Mouse (Mus musculus) urinary bladder, postnatal 4 days (tissue): ENCODE measurements around the gene Osbpl6.

Experiments used
- DNase-seq, 2 experiments: peaks; one replicate each; pipeline ENCODE4 v3.0.0; 2021 to 2022; ENCODE audit warnings: low spot score in 2 of 2

Gene Osbpl6

DNA sequence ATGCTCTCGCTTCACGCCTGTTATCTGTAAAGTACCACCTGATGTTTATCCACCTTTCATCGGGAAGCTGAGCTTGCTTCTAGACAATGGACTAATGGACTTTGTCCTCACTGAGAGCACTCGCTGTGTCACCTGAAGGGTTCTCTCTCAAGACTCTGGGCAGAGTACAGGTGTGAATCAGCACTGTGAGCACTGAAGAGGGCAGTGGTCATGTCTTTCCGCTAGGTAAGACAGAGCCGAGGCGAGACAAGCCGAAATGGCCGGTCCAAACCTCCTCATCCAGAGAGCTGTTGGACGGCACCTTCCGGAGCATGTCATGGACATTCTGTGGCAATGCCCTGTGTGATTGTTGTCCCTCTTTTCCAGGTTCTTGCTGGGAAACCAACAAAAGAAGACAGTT is 92.6 kb downstream of the Osbpl6 start:
- DNase-seq, result no peak

DNA sequence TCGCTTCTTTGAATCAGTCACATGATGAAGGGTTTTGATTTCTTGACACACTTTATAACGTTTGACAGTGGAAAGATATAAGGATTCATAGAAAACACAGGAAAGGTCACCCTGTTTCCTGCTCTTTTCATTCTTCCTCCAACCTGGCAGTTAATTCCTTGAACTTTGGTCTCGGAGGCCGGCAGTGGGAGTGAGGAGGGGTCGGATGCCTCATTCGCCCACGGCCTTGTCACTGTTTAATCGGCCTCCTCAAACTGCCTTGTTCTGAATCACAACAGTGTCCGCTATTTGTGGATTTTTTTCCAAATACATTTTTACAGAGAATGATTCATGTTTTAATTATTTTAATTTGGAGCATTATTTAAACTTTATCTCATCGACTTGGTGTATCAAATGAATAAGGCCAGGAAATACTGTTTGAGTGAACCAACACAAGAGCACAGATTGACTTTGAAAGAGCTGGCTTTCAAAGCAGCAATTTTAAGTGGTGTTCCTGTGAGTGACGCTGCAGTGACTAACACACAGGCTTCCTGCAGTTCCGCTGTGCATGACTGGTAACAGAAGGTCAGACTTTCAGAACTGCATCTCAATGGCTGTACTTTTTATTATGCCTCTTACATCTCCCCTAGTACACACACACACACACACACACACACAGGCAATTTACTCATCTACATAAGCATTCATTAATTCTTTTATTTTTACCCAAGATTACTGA is 98.0 kb downstream of the Osbpl6 start:
- DNase-seq, result no peak

DNA sequence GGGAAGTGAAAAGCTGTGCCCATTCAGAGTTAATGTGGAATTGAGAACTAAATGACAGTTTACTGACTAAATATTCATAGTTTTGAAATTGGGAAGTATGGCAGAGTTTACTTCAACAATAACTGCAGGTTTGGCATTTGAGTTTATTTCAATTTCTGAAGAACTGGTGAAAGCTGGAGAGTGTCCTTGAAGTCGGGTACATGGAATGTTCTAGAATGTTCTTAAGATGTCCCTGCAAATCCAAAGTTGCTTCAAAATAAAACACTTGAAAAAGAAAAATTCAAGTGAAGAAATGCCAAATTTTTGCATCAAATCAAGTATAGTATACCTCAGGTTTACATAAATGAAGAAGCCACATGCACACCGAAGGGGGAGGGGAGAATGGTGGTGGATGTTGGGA is 98.7 kb downstream of the Osbpl6 start:
- no peak for DNase-seq

DNA sequence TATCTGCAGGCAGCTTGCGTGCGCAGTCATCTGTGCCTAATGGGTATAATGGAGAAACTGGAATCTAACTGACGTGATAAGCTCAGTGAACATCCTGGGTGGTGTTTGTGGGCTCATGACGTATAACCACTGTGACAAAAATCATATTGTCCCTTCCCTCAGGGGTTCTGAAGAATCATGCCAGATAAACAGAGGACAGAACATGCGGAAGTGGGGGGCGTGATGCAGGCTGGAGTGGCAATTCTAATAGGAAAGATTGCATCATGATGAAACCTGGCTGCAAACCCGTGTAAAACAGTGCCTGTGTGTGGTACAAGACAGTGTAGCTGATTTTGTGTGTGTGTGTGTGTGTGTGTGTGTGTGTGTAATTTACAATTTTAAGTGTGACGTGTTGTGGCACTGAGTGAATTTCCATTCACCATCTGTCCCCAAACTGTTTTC is 105.0 kb downstream of the Osbpl6 start:
- DNase-seq, result no peak

DNA sequence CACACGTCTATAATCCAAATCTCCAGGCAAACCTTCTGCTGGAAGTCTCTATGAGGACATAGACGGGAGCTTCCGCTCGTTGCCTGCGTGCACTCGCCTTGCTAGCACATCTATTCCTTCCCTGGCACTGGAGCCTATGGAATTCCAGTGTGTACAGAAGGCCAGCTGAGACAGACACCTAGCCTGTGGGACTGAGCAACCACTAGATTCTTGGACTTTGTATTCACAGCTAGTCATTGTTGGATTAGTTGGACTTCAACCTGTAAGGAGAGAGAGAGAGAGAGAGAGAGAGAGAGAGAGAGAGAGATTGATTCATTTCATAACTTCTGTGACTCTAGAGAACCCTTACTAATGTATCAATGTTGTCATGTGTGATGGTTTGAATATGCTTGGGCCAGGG is 105.8 kb downstream of the Osbpl6 start:
- DNase-seq, result no peak

DNA sequence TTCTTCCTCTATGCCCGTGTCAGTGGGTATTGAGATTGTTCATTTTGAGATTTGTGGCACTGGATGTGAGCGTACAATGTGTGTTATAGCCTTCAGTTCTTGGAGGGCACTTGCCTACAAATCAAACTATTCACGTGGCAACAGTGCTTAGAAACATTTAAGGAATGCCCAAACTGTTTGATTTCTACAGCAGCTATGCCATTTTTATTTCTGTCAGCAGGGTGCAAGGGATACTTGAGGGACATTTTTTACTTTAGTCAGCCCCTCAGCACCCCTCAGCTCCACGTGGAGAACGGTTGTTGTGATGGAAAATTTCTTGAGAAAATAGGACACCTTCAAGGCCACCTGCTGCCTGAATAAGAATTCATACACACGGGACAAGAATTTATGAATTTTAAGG is 106.6 kb downstream of the Osbpl6 start:
- DNase-seq, result no peak

DNA sequence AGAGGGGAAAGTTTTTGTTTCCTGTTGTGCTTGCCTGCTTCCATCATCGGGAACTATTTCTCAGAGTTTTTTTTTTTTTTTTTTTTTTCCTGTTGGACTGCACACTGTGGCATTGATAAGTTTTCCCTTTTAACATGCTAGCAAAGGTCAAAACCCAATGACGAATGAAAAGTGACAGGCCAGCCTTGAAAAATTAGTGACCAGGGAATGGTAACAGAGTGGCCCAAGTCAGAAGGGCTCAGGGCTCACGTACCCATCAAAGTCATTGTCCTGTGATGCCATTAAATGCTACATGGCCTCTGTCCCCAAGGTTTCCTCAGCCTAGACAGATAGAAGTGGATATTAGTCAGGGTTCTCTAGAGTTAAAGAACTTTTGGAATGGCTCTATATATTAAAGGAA is 107.0 kb downstream of the Osbpl6 start:
- DNase-seq, result no peak

DNA sequence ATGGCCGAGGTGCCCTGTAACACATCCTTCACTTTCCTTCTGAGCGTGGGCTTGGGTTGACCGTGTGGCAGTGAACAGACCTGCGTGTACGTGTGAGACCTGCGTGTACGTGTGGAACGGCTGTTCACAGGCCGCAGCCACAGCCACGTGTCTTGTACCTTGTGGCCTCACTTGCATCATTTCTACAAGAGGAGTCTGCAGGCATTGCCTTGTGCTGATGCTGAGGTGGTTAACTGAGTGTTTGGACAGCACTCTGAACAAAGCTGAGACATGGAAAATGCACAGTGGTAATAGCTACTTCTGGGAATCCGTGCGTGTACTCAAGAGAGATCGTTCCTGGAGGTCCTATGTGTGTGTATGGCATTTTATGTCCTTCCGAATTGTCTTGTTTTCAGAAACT is 111.2 kb downstream of the Osbpl6 start:
- no peak for DNase-seq

DNA sequence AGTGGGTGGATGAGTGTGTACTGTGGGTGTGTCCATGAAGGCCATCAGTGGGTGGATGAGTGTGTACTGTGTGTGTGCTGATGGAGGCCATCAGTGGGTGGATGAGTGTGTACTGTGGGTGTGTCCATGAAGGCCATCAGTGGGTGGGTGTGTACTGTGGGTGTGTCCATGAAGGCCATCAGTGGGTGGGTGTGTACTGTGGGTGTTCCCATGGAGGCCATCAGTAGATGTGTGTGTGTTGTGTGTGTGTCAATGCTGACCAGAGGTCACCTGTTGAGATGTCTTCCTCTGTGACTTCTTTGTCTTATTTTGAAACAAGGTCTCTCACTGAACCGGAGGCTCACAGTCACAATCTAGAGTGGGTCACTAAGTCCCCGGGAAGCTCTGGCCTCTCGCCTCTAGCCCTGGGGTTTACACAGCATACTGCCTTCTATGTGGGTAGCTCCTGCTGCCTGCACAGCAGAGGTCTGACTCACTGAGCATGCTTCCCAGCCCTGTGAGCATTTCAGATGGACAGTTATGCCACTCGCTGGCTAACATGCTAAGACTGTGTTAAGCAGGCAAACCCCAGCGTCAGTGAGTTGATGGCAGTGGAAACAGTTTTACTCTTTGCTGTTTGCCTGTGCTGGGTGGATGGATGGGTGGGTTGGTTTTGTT is 112.2 kb downstream of the Osbpl6 start:
- no peak for DNase-seq

DNA sequence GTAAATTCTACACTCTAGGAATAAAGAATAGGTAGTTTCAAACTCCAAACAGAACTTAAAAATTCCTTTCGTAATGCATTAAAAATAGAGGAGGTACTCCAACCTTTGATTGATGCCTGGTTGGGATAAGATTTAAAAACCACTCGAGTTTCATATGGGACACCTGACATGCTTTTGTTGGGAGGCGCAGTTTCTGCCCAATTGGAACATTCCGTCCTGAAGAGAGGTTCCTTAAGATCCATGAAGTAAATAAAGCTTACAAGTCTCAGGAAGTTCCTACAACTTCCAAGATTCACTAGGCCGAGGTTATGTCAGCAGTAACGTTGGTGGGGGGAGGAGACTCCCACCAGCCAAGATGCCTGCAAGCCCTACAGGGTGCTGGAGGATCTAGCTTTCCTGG is 115.3 kb downstream of the Osbpl6 start:
- no peak for DNase-seq

DNA sequence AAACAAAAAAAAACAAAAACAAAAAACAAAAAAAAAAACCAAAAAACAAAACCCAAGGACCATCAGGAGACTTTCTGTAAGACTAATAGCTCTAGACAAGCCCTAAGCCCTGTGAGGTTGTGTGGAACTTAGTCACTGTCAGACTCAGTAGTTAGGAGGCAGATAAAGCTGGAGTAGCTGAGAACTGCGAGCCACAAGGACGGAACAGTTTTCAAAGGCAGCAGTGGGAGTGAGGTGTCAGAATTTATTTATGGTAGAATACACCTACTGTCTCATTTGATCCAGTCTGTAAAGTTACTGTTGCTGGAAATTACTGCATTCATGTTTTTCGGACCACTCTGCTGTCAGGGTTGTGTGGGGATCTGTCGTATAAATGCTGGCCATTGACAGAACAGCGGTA is 118.1 kb downstream of the Osbpl6 start:
- DNase-seq, result no peak

DNA sequence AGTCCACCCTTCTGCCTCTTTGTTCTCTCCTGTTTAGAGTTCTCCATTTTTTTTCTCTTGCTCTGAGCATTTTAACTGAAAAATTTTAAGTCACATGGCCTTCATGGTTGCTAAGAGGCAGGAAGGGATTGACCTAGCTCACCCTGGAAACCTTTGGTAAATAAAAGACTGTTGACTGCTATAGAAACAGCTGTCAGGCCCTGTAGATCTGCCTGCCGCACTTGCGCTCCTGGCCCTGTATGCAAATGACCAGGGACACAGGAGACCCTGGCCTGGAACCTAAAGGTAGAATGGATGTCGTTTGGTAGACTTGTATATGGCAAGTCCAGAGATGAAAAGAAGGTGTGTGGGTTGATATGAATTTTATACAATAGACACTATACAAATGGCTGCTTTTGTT is 119.3 kb downstream of the Osbpl6 start:
- DNase-seq, result no peak

DNA sequence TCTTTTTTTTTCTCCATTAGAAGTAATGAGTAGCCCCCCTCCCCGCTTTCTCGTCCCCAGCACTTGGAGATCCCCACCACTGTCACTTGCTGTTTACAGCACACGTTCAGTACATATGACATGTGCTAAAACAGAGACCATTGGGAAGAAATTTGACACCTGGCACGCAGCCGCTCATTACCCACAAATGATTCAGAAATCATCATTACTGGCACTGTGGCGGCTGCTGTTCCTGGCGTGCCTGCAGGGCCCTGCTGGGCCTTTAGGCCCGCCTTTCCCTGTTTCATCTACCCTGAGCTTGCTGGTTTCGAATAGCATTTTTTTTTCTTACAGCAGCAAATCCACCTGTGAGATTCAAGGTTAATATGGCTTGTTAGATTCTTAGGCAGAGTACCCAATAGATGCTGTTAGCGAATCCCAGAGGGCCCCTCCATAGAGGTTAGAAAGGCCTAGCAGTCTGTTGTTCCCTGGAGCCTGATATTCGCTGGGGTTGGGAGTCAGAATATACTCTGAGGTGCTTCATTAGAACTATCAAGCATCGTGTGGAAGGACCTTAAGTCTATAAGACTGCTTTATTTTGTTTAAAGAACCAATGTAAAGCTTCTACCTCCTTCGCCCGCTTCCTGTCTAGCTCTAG is 126.3 kb downstream of the Osbpl6 start:
- no peak for DNase-seq

DNA sequence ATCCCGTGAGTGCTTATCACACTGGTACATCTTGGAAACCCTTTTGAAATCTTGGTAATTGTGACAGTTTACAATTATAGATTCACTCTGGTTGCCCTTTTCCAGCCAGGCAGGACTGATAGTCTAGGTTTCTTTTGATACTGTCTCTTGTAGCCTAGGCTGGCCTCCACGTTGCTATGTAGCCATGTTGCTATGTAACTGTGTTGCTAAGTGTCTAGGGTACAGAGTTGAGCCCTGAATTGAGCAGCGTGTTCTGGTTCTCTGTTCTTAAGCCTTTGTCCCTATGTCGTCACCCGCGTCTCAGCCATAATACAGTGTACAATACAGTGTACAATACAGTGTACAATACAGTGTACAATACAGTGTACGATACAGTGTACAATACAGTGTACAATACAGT is 128.6 kb downstream of the Osbpl6 start:
- no peak for DNase-seq

DNA sequence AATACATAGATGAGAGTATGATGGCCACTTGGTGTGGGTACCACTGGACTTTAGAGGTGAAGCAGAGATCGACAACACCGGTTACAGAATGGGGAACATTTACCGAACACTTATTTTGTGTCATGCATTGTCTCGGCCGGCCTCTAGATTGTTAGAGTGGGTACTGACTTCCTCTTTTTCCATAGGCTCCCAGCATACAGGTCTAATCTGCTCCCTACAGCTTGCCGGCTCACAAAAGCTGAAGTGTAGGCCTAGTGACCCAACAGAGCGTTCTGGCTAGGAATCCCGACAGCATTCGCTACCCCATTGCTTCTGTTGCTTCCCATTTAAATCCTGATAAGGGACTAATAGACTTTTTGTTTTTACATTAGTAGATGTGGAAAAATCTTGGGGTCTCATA is 135.6 kb downstream of the Osbpl6 start:
- no peak for DNase-seq

DNA sequence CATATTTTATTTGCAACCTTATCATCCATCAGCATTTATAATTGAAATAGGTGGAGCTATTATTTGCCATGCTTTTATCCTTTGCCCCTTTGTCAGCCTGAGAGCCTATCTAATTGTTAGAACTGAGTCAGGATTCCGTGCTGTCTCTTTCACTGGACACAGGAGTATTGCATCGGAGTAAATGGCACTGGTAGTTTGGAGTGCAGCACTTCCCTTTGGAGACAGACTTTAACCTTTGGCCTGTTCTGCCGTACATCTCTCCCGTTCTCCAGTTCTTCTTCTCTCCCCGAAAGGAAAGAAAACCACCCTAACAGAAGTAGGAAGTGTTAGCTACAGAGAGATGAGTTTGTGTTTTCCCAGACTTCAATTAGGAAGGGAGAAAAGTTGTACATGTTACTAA is 136.6 kb downstream of the Osbpl6 start:
- DNase-seq, result no peak

DNA sequence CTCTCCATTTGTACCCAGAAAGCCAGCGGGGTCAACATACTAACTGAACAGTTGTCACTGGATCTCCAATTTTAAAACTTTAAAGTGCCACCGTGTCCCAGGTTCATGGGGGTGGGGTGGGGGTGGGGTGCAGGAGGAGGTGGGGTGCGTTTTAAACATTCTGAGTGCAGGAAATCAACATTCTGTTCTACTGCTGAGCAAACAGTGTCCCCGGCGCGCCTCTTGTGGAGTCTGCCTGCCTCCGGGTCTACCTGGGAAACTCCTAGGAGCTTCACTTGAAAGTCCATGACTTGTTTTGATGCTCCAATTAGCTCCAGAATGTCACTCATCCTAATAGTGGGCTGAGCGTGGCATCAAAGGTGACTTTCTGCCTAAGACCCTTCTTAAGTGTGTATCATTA is 139.2 kb downstream of the Osbpl6 start:
- no peak for DNase-seq

DNA sequence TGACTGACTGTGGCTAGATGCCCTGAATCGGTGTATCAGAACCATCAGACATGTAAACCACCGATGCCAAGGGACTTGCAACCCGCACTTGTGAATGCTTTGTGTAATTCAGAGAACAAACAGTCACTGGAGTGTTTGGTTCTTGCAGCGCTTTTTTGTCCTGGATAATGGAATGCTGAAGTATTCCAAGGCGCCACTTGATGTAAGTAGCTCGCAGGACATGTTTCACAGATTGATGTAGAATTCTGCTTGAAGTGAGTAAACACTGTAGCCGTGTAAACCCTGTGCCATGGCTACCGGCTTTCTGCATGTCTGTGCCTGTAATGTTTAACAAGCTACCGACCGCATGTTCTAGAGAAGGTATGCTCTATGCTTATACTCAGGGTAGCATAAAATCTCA is 141.9 kb downstream of the Osbpl6 start:
- no peak for DNase-seq

DNA sequence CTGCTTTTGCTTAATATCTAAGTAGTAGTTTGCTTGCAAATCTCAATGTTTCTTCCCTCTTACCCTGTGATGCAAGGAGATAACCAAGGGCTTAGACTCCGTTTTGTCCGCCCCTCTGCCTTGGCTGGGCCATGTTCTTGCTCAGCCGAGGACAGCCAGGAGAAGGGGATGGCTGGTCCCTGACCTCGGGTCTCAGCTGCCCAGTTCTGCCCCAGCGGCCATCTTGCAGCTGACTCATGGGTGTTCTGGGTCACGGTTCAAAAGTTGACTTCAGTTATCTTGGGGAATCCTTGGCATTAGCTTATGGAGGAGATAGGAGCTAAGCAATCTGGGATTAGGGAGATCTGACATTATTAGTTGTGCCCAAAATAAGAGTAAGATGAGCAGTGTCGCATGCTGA is 142.5 kb downstream of the Osbpl6 start:
- DNase-seq, result no peak

DNA sequence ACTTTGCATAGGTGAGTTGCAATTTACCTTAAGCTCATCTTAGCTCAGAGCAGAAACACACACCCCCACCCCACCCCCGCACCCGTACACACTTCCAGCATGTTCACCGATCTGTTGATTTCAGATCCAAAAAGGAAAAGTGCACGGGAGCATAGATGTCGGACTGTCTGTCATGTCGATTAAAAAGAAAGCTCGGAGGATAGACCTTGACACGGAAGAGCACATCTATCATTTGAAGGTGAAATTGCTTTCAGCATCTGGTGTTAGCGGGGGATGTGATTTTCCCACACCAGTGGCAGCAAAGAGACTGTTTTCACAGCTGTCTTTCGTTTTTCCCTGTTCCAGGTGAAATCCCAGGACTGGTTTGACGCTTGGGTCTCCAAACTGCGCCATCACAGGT is 143.0 kb downstream of the Osbpl6 start:
- no peak for DNase-seq

DNA sequence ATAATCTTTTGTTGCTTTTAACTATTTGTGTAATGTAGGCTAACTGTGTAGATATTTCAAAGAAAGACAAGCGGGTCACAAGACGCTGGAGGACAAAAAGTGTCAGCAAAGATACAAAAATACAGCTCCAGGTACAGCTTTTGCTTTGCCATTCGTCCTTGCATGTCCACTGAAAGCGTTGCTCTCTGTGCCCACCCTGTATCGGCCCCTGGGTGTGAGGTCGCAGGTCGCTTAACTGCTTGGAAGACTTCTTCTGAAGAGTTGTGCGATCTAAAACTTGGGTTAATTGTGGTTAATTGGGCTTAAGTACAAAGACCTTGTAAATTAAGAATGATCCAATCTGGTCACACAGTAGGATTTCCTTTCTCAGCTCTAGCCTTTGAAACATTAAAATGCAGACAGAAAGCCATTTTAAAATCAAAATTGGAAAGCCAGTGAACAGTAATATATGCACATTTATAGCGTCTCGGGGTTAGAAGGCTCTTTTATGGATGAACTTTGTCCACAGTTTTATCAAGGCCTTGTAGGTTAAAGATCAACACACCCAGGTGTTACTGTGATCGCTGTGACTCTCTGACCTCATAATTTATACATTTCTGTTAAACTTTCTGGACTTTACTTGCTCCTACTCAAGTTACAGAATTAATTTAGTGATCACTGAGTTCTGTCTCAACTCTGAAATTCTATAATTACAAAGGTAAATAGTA is 149.7 kb downstream of the Osbpl6 start:
- DNase-seq, result no peak

DNA sequence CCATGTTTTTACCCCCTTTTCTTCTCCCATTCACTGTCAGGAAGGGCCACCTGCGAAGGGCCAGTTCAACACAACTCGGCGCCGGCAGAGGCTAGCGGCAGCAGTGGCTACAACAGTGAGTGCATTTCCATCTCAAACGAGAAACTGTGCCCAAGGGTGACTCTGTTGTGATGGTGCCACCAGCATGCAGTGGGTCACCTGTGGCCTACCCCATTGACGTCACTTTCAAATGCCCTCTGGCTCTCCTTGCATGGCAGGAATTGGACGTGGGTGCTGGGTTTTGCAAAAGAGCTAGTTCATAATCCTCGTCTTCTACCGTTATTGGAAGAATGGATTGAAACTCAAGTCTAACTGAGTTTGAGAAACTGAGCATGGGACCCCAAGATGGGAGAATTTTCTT is 153.8 kb downstream of the Osbpl6 start:
- DNase-seq, result no peak

DNA sequence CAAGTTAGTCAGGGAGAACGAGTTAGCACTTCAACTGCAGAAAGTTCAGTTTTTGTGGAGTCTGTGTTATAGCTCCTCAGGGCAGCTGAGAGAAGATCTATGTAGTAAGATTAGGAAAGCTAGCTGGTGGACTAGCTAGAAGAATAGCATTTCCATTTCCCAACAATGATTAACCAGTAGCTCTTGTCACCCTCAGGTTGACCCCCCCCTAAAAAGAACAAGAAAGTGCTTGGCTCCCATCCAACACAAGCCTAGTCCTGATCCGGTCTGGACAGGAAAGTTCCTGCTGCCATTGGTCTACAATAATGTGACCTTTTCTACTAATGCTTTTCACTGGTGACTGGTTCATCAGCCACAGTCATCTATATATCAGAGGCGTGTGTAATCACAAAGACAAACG is 157.6 kb downstream of the Osbpl6 start:
- DNase-seq, result no peak
